Mouse (Mus musculus): Measurements from ENCODE around the gene Trip6. TPM values are rescaled to one million over a fixed set of nuclear protein-coding genes. Genes with fewer than 3 reads are reported as not detected.

Gene Trip6
- total and polyA plus RNA-seq, 3 experiments, result 0.58 to 2.1 TPM; not detected in 1

DNA sequence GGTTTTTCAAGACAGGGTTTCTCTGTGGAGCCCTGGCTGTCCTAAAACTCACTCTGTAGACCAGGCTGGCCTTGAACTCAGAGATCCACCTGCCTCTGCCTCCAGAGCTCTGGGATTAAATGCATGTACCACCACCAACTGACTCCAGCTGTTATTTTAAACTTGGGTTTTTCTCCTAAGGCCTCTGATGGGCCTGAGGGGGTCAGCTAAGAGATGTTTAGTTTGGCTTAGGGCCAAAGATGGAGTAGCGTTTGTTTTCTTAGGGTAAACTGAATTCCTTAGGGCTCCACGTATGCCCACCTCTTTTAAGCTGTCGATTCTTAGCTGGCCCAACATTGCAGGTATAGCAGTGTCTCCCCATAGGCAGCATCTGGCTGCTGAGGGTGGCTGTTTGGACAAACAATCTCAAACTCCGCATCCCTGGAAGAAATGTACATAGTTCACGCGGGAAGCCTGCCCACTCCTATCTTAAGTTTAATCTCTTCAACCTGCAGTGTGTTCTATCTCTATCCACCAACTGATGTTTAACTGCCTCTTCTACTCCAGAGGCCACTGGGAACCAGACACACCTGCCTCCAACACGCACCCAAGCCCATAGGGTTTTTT lies 28.3 kb upstream of the Trip6 start:
- H3K36me3 ChIP-seq (ENCODE audit: control insufficient read depth in 1 of 2, insufficient read depth in 2 of 2, low read length in 2 of 2), result peaks cover 0 to 10% of the 10 kb centered on the region in 2 experiments; a peak in 2 of 4 replicates
- peaks cover 3 to 27% of the 10 kb centered on the region in 2 experiments for H3K4me1 ChIP-seq (ENCODE audit: control insufficient read depth in 1 of 2, insufficient read depth in 2 of 2, low read length in 2 of 2)
- TF ChIP-seq MAX (IDR thresholded peaks at IDR 0.05; ENCODE audit: low read length), result no peak
- TF ChIP-seq ETS1 (IDR thresholded peaks at IDR 0.05; ENCODE audit: low read depth, low read length), result no peak
- no peaks in the 10 kb centered on the region; the same call in 1 of the 2 replicates for H3K79me2 ChIP-seq (ENCODE audit: control insufficient read depth, insufficient read depth, low read length, poor library complexity)
- no peaks in the 10 kb centered on the region for H3K27me3 ChIP-seq (ENCODE audit: control insufficient read depth in 1 of 2, insufficient read depth in 2 of 2, low read length in 2 of 2)
- DNase-seq (ENCODE audit: low read depth, low spot score), result no peak
- H3K27ac ChIP-seq (ENCODE audit: control insufficient read depth, low read depth, low read length), result no peak overlapping the region
- no peaks in the 10 kb centered on the region for H3K9me3 ChIP-seq (replicated peaks; ENCODE audit: insufficient read depth, low read length)
- H3K4me3 ChIP-seq (ENCODE audit: control insufficient read depth in 1 of 2, insufficient read depth in 1 of 2, low read depth in 2 of 2, low read length in 2 of 2), result no peak overlapping the region
- no peak overlapping the region for H3K9ac ChIP-seq (ENCODE audit: control insufficient read depth, low read depth, low read length, poor library complexity, severe bottlenecking)

- Histone ChIP-seq H3K27me3 (ENCODE audit: control insufficient read depth in 1 of 2, insufficient read depth in 2 of 2, low read length in 2 of 2) (no peaks in the 10 kb centered on the region), H3K9ac (ENCODE audit: control insufficient read depth, low read depth, low read length, poor library complexity, severe bottlenecking) (no peak overlapping the region), H3K36me3 (ENCODE audit: control insufficient read depth in 1 of 2, insufficient read depth in 2 of 2, low read length in 2 of 2) (peaks cover 0 to 10% of the 10 kb centered on the region in 2 experiments; a peak in 2 of 4 replicates), H3K4me1 (ENCODE audit: control insufficient read depth in 1 of 2, insufficient read depth in 2 of 2, low read length in 2 of 2) (peaks cover 0 to 28% of the 10 kb centered on the region in 2 experiments; a peak in 3 of 4 replicates), H3K9me3 (replicated peaks; ENCODE audit: insufficient read depth, low read length) (no peaks in the 10 kb centered on the region), H3K27ac (ENCODE audit: control insufficient read depth, low read depth, low read length) (no peak overlapping the region), H3K79me2 (ENCODE audit: control insufficient read depth, insufficient read depth, low read length, poor library complexity) (no peaks in the 10 kb centered on the region; the same call in 1 of the 2 replicates), H3K4me3 (ENCODE audit: control insufficient read depth in 1 of 2, insufficient read depth in 1 of 2, low read depth in 2 of 2, low read length in 2 of 2) (no peak overlapping the region)
- TF ChIP-seq HCFC1 (IDR thresholded peaks at IDR 0.05; ENCODE audit: low read depth, low read length) (no peak), TAL1 (IDR thresholded peaks at IDR 0.05; ENCODE audit: low read length) (peak; percentile 44)
- DNase-seq (ENCODE audit: low read depth, low spot score), result peak; percentile 16
Measured at GRCm38 (mm10) chr5:137340222-137340621, 26.0 kb upstream of the Trip6 start.

DNA sequence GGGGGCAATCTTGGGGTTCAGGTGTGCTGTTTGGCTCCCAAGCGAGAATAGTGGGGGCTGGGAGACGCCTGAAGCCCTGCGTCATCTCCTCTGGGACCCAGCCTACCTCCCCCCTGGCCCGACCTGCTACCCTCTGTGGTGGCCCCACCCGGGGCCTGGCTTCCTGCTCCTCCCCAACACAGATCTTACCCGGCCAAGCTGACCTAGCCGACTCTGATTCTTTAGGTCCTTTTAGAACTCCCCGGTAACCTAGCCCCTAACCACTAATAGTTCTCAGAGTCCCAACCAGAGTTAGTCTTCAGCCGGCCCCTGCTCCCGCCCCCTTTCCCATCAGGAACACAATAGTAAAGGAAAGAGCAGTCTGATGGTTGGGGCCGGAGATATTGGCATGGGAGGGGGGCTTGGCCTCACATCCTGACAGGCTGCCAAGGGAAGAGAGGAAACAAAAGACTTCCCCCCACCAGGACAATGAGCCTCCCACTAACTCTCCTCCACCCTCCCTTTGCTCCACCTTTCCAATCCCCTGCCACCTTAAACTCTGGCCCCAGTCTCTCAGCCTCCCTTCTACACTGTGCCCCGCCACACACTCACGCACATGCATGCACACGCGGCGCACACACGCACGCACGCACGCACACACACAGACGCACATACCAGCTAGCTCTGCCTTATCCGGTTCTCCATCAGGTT lies 25.2 kb upstream of the Trip6 start:
- Histone ChIP-seq H3K4me1 (ENCODE audit: control insufficient read depth in 1 of 2, insufficient read depth in 2 of 2, low read length in 2 of 2) (peaks cover under 1 to 28% of the 10 kb centered on the region in 2 experiments), H3K9me3 (replicated peaks; ENCODE audit: insufficient read depth, low read length) (no peaks in the 10 kb centered on the region), H3K4me3 (ENCODE audit: control insufficient read depth in 1 of 2, insufficient read depth in 1 of 2, low read depth in 2 of 2, low read length in 2 of 2) (no peak overlapping the region), H3K27ac (ENCODE audit: control insufficient read depth, low read depth, low read length) (no peak overlapping the region), H3K79me2 (ENCODE audit: control insufficient read depth, insufficient read depth, low read length, poor library complexity) (no peaks in the 10 kb centered on the region; the same call in 1 of the 2 replicates), H3K27me3 (ENCODE audit: control insufficient read depth in 1 of 2, insufficient read depth in 2 of 2, low read length in 2 of 2) (no peaks in the 10 kb centered on the region), H3K9ac (ENCODE audit: control insufficient read depth, low read depth, low read length, poor library complexity, severe bottlenecking) (no peak overlapping the region), H3K36me3 (ENCODE audit: control insufficient read depth in 1 of 2, insufficient read depth in 2 of 2, low read length in 2 of 2) (peaks cover 0 to 11% of the 10 kb centered on the region in 2 experiments; a peak in 2 of 4 replicates)
- no peak for DNase-seq (ENCODE audit: low read depth, low spot score)
- TF ChIP-seq CHD1 (IDR thresholded peaks at IDR 0.05; ENCODE audit: low read depth, low read length) (no peak), NELFE (IDR thresholded peaks at IDR 0.05; ENCODE audit: low read depth, low read length) (no peak), E2F4 (IDR thresholded peaks at IDR 0.05; ENCODE audit: borderline replicate concordance, low read depth, low read length) (no peak), ZKSCAN1 (IDR thresholded peaks at IDR 0.05; ENCODE audit: low read depth, low read length) (no peak), MAZ (IDR thresholded peaks at IDR 0.05; ENCODE audit: low read depth, low read length) (no peak), JUND (IDR thresholded peaks at IDR 0.05; ENCODE audit: low read depth, low read length) (no peak), USF1 (IDR thresholded peaks at IDR 0.05; ENCODE audit: low read depth, low read length) (no peak)

All from MEL (cell line).